Mouse (Mus musculus) liver, embryonic 12.5 days (tissue): ENCODE data around the gene Zdhhc14. TPM values are rescaled to one million over a fixed set of nuclear protein-coding genes. Genes with fewer than 3 reads are reported as not detected.

Experiments used
- ATAC-seq: fragments of 200-750 bp; cut with Nextera tagmentation; 2 replicates; pipeline ENCODE4 v1.8.0; 2017; ENCODE audit warnings: moderate number of reproducible peaks, mild to moderate bottlenecking, moderate library complexity
- H3K27ac ChIP-seq: fragments of 300-500 bp; sonication (generic); 2 replicates; pipeline ENCODE4 v1.5.1; 2016; ENCODE audit warnings: mild to moderate bottlenecking
- H3K27me3 ChIP-seq: fragments of 300-500 bp; sonication (generic); replicated peaks from 2 replicates; pipeline ENCODE4 v1.6.1; 2016; ENCODE audit warnings: mild to moderate bottlenecking, moderate library complexity
- H3K36me3 ChIP-seq: fragments of 300-500 bp; sonication (generic); 2 replicates; pipeline ENCODE4 v1.6.1; 2016; ENCODE audit warnings: mild to moderate bottlenecking, moderate library complexity
- H3K4me1 ChIP-seq: fragments of 300-500 bp; sonication (generic); 2 replicates; pipeline ENCODE4 v1.6.1; 2016
- H3K4me2 ChIP-seq: fragments of 300-500 bp; sonication (generic); 2 replicates; pipeline ENCODE4 v1.6.1; 2016; ENCODE audit warnings: mild to moderate bottlenecking, moderate library complexity
- H3K4me3 ChIP-seq: fragments of 300-500 bp; sonication (generic); 2 replicates; pipeline ENCODE4 v1.5.1; 2016; ENCODE audit warnings: mild to moderate bottlenecking, moderate library complexity
- H3K9ac ChIP-seq: fragments of 300-500 bp; sonication (generic); 2 replicates; pipeline ENCODE4 v1.6.1; 2016; ENCODE audit warnings: mild to moderate bottlenecking, moderate library complexity
- H3K9me3 ChIP-seq: fragments of 300-500 bp; sonication (generic); replicated peaks from 2 replicates; pipeline ENCODE4 v1.6.1; 2016; ENCODE audit warnings: mild to moderate bottlenecking, moderate library complexity
- WGBS: fragments of 180-500 bp; shearing (Covaris S2); methylation state at CpG from one replicate; pipeline ENCODE4 v1.1.7; 2016; ENCODE audit not compliant: insufficient replicate concordance; 5-methylcytosine and 5-hydroxymethylcytosine counted together
- polyA plus RNA-seq: library from polyadenylated mRNA; unstranded; fragments of >200 nt; fragmentation: Nextera tagmentation; extraction: Ambion mirVana; gene quantifications from 2 replicates; pipeline ENCODE4 v1.2.1, GENCODE M21; 2016

The Zdhhc14 gene
- polyA plus RNA-seq, 1 experiment from 2014 or later: 10.6 TPM

DNA sequence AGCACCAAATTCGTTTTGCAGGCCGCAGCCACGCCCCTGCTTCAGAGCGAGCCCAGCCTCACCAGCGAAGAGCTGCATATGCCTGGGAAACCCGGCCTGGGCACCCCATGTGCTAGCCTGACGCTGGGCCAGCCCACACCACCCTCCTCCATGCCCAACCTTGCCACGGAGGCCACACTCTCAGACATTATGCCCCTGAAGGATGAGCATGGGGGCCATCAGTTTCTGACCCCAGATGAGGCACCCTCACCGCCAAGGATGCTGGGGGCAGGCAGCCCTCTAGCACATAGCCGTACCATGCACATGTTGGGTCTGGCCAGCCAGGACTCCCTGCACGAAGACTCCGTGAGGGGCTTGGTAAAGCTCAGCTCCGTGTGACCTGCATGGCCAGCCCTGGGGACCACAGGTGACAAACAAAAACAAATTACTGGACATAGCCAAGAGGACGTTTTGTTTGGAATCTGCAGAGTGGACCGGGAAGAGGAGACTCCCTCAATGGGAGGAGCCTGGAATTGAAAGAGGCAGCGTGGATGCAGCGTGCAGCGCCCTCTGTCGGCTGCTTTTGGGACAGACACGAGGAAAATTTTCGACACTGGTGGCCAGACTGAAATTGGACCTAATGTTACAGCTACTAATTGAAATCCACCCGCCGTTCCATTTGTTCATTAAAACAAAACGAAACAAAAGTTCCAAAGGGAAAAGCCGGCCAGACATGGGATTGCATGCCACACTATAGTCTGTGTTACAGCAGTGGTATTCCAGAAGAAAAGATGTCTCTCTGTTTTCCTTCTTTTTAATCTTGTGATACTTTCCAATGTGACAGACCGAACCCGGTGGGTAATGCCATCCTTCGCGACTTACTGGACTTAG lies 260.6 kb downstream of the Zdhhc14 start:
- H3K4me2 ChIP-seq: peak overlapping the region; percentile 65
- ATAC-seq: peak; percentile 33; the same call in 1 of the 2 replicates
- no peaks in the 10 kb centered on the region; the same call in 1 of the 2 replicates for H3K27me3 ChIP-seq
- no peak overlapping the region; the same call in 1 of the 2 replicates for H3K9ac ChIP-seq
- 21% methylated on average over 29 of the region's 29 CpGs for whole genome bisulfite sequencing
- H3K4me3 ChIP-seq: peak overlapping the region; percentile 42
- H3K36me3 ChIP-seq: peaks cover 9% of the 10 kb centered on the region
- H3K9me3 ChIP-seq: no peaks in the 10 kb centered on the region
- H3K27ac ChIP-seq: no peak overlapping the region
- H3K4me1 ChIP-seq: peaks cover 13% of the 10 kb centered on the region

DNA sequence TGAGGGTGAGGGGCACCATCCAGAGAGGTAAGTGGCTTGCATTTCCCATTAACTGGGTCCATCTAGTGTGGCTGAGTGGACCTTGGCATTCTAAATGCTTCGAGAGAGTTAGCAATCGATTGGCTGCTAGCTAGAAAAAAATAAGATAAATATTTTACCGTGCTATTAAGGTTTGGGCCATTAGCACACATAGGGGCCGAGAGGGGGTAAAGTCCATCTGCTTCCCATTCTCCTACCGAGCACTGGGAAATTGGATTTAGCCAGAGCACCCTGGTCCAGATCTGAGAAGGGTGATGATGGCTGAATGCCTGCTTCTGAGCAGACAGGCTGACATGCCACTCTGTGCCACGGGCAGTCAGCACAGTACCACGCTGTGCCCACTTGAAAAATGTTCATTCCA lies 263.1 kb downstream of the Zdhhc14 start:
- 81% methylated on average over 7 of the region's 7 CpGs for whole genome bisulfite sequencing
- H3K27me3 ChIP-seq: no peaks in the 10 kb centered on the region; the same call in 1 of the 2 replicates
- H3K9ac ChIP-seq: no peak overlapping the region

DNA sequence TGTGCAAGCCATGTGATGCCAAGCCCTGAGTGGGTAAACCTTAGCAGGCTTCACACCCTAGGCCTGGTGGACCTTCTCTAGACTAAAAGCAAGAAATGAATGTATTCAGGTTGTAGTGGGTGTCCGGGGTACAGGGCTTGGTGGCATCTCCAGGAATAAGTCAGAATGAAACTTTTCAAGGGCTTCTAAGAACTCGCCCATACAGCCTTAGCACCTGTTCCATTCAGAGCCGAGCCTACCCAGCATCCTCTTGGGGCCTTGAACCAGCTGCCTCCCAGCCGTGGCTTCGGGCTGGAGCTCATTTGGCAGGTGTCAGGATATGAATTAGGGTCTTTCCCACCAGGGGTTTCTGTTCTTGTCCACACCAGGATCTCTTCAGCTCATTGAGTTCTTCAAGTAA lies 263.7 kb downstream of the Zdhhc14 start:
- peaks cover 5% of the 10 kb centered on the region for H3K4me1 ChIP-seq
- no peak for ATAC-seq
- WGBS: 78% methylated on average over 5 of the region's 5 CpGs
- H3K36me3 ChIP-seq: peaks cover 9% of the 10 kb centered on the region
- H3K9ac ChIP-seq: no peak overlapping the region
- H3K9me3 ChIP-seq: no peaks in the 10 kb centered on the region
- H3K27me3 ChIP-seq: no peaks in the 10 kb centered on the region; the same call in 1 of the 2 replicates
- no peak overlapping the region for H3K4me2 ChIP-seq
- H3K4me3 ChIP-seq: no peak overlapping the region
- H3K27ac ChIP-seq: no peak overlapping the region

More for the DNA sequence above, 263.1 kb downstream of the Zdhhc14 start:
- Histone ChIP-seq H3K4me2 (no peak overlapping the region), H3K4me3 (no peak overlapping the region), H3K27ac (no peak overlapping the region), H3K36me3 (peaks cover 9% of the 10 kb centered on the region), H3K9me3 (no peaks in the 10 kb centered on the region), H3K4me1 (peaks cover 5% of the 10 kb centered on the region)
- no peak for ATAC-seq

DNA sequence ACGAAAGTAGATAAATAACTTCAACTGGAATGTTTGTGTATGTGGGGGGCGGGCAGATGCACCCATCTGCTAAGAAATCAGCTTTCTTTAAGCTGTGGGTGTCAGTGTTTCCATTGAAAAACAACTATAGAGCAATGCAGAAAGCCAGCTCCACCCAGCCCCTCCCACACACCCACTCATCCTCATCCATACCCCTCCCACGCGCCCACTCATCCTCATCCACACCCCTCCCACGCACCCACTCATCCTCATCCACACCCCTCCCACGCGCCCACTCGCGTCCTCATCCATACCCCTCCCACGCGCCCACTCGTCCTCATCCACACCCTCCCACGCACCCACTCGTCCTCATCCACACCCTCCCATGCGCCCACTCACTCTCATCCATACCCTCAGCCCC lies 264.5 kb downstream of the Zdhhc14 start:
- 82% methylated on average over 15 of the region's 15 CpGs for WGBS
- H3K9me3 ChIP-seq: no peaks in the 10 kb centered on the region
- no peak overlapping the region for H3K4me2 ChIP-seq
- no peak overlapping the region for H3K27ac ChIP-seq
- H3K27me3 ChIP-seq: no peaks in the 10 kb centered on the region; the same call in 1 of the 2 replicates
- peaks cover 5% of the 10 kb centered on the region for H3K4me1 ChIP-seq
- no peak overlapping the region for H3K9ac ChIP-seq
- H3K4me3 ChIP-seq: no peak overlapping the region
- no peak for ATAC-seq
- peaks cover 9% of the 10 kb centered on the region for H3K36me3 ChIP-seq

DNA sequence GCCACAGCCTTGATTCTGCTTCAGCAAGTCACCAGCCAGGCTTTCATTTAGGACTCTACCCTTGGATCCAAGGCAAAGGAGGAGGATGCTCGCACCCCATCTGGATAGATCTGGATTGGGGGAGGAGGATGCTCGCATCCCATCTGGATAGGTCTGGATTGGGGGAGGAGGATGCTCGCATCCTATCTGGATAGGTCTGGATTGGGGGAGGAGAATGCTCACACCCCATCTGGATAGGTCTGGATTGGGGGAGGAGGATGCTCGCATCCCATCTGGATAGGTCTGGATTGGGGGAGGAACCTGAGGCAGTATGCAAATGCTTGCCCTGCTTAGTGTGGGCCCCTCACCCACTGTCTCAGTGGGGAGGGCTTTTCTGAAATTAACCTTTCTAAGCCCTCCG lies 271.4 kb downstream of the Zdhhc14 start:
- Histone ChIP-seq H3K4me1 (no peaks in the 10 kb centered on the region), H3K9me3 (no peaks in the 10 kb centered on the region), H3K4me2 (no peak overlapping the region), H3K9ac (no peak overlapping the region), H3K27me3 (peaks cover 22% of the 10 kb centered on the region), H3K4me3 (no peak overlapping the region), H3K27ac (no peak overlapping the region), H3K36me3 (no peaks in the 10 kb centered on the region)
- no peak for ATAC-seq
- WGBS: 77% methylated on average over 5 of the region's 5 CpGs

DNA sequence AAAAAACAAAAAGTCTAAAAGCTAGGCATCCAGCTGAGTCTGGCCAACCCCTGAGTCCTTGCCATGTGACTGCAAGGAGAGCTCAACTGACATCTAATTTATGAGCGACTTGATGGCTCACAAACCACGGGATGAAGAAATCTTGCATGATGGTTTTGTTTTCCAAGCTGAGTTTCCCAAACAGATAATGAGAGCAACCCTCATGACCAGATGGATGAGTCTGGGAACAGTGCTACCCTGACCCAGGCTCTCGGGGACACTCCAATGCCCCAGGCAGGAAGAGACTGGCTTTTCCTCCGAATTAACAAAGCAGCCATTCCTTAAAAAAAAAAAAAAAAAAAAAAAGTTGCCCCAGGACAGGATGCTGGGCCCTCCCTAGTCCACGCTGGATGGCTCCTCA lies 271.9 kb downstream of the Zdhhc14 start:
- Histone ChIP-seq H3K27me3 (peaks cover 27% of the 10 kb centered on the region), H3K27ac (no peak overlapping the region), H3K4me1 (no peaks in the 10 kb centered on the region), H3K36me3 (no peaks in the 10 kb centered on the region), H3K9me3 (no peaks in the 10 kb centered on the region), H3K9ac (no peak overlapping the region), H3K4me2 (no peak overlapping the region), H3K4me3 (no peak overlapping the region)
- WGBS: 41% methylated on average over 5 of the region's 5 CpGs
- ATAC-seq: no peak

DNA sequence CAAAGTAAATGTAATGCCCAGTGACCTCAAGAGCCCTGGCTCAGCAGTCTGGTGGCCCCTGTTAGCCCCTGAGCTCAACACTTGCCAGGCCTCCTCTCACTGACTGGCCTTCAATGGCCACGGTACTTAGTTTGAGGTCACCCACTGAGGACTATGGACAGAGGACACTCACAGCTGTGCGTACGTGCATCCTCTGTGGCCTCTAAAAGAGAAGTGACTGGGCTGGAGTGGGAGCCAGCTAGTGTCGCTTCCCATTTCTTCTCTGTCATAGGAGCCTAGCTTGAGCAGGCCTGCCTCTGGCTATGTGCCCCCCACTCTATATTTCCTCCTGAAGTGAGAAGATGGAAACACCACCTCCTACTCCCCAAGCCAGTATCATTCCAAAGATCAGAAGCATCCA lies 273.4 kb downstream of the Zdhhc14 start:
- Histone ChIP-seq H3K4me3 (no peak overlapping the region), H3K27me3 (peaks cover 41% of the 10 kb centered on the region), H3K27ac (no peak overlapping the region), H3K36me3 (no peaks in the 10 kb centered on the region), H3K4me1 (0 out of 2 replicates have a peak, but pooled peaks cover 7% of the 10 kb centered on the region), H3K4me2 (no peak overlapping the region), H3K9ac (no peak overlapping the region), H3K9me3 (no peaks in the 10 kb centered on the region)
- no peak for ATAC-seq
- 45% methylated on average over 4 of the region's 4 CpGs for WGBS

DNA sequence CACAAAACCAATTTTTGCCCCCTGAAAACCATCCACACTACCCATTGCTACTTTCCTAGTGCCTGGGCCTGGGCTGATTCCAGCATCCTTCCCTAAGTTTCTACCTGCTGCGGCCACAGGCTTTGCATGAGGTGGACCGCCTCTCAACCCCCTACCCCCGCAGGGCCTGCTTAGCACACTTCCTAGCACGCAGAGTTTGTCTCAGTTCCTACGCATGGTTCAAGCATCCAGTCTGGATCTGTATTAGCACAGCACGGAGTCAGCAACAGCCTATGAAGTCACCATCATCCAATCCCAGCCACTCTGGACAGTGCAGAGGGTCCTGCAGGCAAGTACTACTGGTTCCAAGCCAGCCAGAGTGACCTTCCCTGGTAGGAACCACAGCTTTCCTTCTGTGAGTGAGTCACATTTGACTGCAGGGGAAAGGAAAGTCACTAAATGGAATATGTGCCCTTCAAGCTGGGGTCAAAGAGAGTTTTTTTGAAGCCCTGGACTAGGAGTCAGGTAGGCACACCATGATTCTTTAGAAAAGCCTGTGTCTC lies 275.9 kb downstream of the Zdhhc14 start:
- Histone ChIP-seq H3K9me3 (no peaks in the 10 kb centered on the region), H3K9ac (no peak overlapping the region), H3K27me3 (peaks cover 41% of the 10 kb centered on the region), H3K36me3 (no peaks in the 10 kb centered on the region), H3K27ac (no peak overlapping the region), H3K4me3 (no peak overlapping the region), H3K4me1 (0 out of 2 replicates have a peak, but pooled peaks cover 7% of the 10 kb centered on the region), H3K4me2 (no peak overlapping the region)
- ATAC-seq: no peak
- WGBS: 55% methylated on average over 6 of the region's 6 CpGs

DNA sequence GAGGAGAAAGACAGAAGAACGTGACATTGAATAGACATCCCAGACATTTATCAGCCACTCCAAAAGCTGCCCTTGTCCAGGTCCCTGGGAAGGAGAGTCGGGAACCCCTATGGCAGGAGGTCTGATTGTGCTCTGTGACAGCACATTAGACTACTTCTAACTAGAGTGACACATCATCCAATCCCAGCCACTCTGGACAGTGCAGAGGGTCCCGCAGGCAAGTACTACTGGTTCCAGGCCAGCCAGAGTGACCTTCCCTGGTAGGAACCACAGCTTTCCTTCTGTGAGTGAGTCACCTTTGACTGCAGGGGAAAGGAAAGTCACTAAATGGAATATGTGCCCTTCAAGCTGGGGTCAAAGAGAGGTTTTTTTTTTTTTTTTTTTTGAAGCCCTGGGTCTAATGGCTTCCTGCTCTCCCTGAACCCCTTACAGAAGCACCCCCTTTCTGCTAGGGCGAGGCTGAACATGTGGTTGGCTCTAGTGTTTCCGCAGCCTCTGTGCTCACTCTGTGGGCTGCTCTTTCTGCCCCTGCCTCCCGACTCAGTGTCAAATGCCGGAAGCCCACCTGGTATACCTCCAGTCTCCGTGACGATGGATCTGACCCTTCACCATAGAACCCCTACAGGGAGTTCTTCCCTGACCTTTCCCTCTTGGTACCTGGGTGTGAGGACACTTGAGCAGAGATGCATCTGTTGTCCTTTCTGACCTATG lies 276.6 kb downstream of the Zdhhc14 start:
- H3K9ac ChIP-seq: no peak overlapping the region
- H3K4me2 ChIP-seq: no peak overlapping the region
- H3K36me3 ChIP-seq: no peaks in the 10 kb centered on the region
- H3K27me3 ChIP-seq: peaks cover 37% of the 10 kb centered on the region
- no peak overlapping the region for H3K4me3 ChIP-seq
- 67% methylated on average over 9 of the region's 9 CpGs for WGBS
- H3K4me1 ChIP-seq: 0 out of 2 replicates have a peak, but pooled peaks cover 7% of the 10 kb centered on the region
- no peaks in the 10 kb centered on the region for H3K9me3 ChIP-seq
- H3K27ac ChIP-seq: no peak overlapping the region
- no peak for ATAC-seq

DNA sequence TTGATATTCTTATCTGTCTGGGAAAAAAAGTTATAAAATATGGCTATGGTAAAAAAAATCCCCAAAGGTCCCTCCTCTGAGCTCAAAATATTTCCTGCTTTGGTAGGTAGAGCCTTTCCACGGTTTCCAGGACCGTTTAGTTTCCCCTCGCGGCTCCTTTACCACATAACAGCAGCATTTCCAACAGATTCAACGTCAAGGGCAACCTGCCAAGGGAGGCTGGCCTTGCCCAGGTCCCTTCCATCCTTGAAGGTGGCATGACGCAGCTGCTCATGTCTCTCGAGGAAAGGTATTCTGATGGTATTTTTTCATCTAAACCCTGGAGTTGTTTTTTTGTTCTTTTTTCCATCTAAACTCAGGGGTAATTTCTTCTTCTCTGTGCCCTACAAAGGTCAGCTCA lies 277.4 kb downstream of the Zdhhc14 start:
- no peak overlapping the region for H3K4me3 ChIP-seq
- no peak overlapping the region for H3K27ac ChIP-seq
- H3K27me3 ChIP-seq: peaks cover 37% of the 10 kb centered on the region
- H3K9ac ChIP-seq: no peak overlapping the region
- H3K9me3 ChIP-seq: 0 out of 2 replicates have a peak, but pooled peaks cover 3% of the 10 kb centered on the region
- WGBS: 52% methylated on average over 7 of the region's 7 CpGs
- 0 out of 2 replicates have a peak, but pooled peaks cover 7% of the 10 kb centered on the region for H3K4me1 ChIP-seq
- no peak for ATAC-seq
- H3K36me3 ChIP-seq: no peaks in the 10 kb centered on the region
- peak overlapping the region; percentile 51 for H3K4me2 ChIP-seq

DNA sequence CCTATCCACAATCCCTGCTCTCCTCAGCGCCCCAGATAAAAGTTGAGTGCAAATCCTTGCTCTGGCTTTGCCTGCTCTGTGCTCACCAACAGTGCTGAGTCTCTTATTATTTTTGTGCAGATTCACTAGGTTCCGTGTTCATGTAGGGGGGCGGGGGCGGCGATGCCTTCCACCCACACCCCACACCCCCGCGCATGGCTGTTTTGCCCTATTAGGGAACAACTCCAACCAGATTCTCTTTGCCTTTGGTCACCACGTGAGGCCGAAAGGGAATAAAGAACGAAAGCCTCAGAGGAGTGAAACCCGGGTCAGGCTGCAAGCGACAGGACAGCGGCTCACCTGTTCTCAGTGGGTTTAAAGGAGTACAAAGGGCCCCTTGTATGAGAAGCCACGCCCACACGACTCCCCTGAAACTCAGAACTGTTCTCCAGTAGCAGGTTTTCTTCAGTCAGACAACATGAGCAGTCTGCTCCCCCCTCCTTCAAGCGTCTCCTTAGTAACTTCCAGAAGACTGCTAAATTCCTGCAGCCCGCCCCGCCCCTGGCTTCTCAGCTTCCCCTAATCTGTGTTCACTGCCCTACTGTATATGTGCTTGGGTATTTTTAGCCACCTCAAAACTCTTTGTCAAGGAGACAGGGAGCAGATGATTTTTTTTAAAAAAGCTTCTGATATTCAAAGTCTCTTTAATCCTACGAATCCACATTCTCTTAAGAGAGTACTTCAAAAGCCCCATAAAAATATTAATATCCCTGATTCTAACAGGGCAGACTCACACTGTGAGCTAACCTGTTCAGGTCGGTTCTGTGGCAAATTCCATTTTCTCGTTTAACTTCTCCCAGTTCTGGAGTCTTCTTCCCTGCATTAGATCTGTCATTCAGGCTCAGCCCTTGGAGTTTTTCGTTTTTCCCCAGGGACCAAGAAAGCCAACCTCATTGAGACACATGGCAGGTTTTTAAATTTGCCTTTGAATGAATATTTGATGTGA lies 278.2 kb downstream of the Zdhhc14 start:
- no peaks in the 10 kb centered on the region for H3K36me3 ChIP-seq
- 13% methylated on average over 22 of the region's 22 CpGs for WGBS
- H3K4me1 ChIP-seq: 0 out of 2 replicates have a peak, but pooled peaks cover 7% of the 10 kb centered on the region
- no peak overlapping the region for H3K9ac ChIP-seq
- 0 out of 2 replicates have a peak, but pooled peaks cover 4% of the 10 kb centered on the region for H3K9me3 ChIP-seq
- no peak; the same call in 1 of the 2 replicates for ATAC-seq
- peaks cover 36% of the 10 kb centered on the region for H3K27me3 ChIP-seq
- H3K4me2 ChIP-seq: peak overlapping the region; percentile 51
- H3K4me3 ChIP-seq: peak overlapping the region; percentile 17; the same call in 1 of the 2 replicates
- H3K27ac ChIP-seq: no peak overlapping the region
